Mouse (Mus musculus): ENCODE results near the gene Cd6.

The Cd6 gene

GRCm38 (mm10) chr19:10835671-10836070, 5.8 kb upstream of the Cd6 start:
- no peak for DNase-seq

GRCm38 (mm10) chr19:10833611-10834010, 3.8 kb upstream of the Cd6 start:
- no peak for DNase-seq

GRCm38 (mm10) chr19:10832030-10832429, 2.2 kb upstream of the Cd6 start:
- peak; percentile 38 for DNase-seq

GRCm38 (mm10) chr19:10831424-10831823, 1.6 kb upstream of the Cd6 start:
- DNase-seq: peak; percentile 89

- DNase-seq: no peak
Observed at GRCm38 (mm10) chr19:10828321-10828720, 1.5 kb downstream of the Cd6 start.

- no peak for DNase-seq
Observed at GRCm38 (mm10) chr19:10824061-10824460, 5.8 kb downstream of the Cd6 start.

- DNase-seq: no peak
Observed at GRCm38 (mm10) chr19:10822534-10822933, 7.3 kb downstream of the Cd6 start.

- no peak for DNase-seq
Observed at GRCm38 (mm10) chr19:10821319-10821718, 8.5 kb downstream of the Cd6 start.

- peak; percentile 79 for DNase-seq
Observed at GRCm38 (mm10) chr19:10818217-10818946, 11.5 kb downstream of the Cd6 start.

- DNase-seq: no peak
Observed at GRCm38 (mm10) chr19:10816462-10816861, 13.4 kb downstream of the Cd6 start.

- DNase-seq: no peak
Observed at GRCm38 (mm10) chr19:10815871-10816270, 14.0 kb downstream of the Cd6 start.

GRCm38 (mm10) chr19:10813905-10814304, 16.0 kb downstream of the Cd6 start:
- DNase-seq: no peak

- DNase-seq: no peak
Observed at GRCm38 (mm10) chr19:10813039-10813438, 16.8 kb downstream of the Cd6 start.

- DNase-seq: no peak
Observed at GRCm38 (mm10) chr19:10811471-10811870, 18.4 kb downstream of the Cd6 start.

GRCm38 (mm10) chr19:10810176-10810492, 19.7 kb downstream of the Cd6 start:
- peak; percentile 62 for DNase-seq

GRCm38 (mm10) chr19:10809428-10810175, 20.3 kb downstream of the Cd6 start:
- DNase-seq: peak; percentile 38

- no peak for DNase-seq
Observed at GRCm38 (mm10) chr19:10808524-10809233, 21.2 kb downstream of the Cd6 start.

GRCm38 (mm10) chr19:10805661-10806285, 24.1 kb downstream of the Cd6 start:
- no peak for DNase-seq

- DNase-seq: no peak
Observed at GRCm38 (mm10) chr19:10804850-10805660, 24.8 kb downstream of the Cd6 start.

GRCm38 (mm10) chr19:10803751-10804150, 26.1 kb downstream of the Cd6 start:
- peak; percentile 69 for DNase-seq

GRCm38 (mm10) chr19:10801906-10802305, 28.0 kb downstream of the Cd6 start:
- DNase-seq: no peak

GRCm38 (mm10) chr19:10801070-10801469, 28.8 kb downstream of the Cd6 start:
- peak; percentile 57 for DNase-seq

All from lung, postnatal 36 days (tissue).